Mouse (Mus musculus) thymus, adult 2 months (tissue): ENCODE data around the gene Hilpda.

Source experiments
- CTCF ChIP-seq: fragments of 200-500 bp; IDR thresholded peaks from 2 replicates; pipeline ENCODE4 v1.5.1; 2012; ENCODE audit warnings: mild to moderate bottlenecking, control low read depth, low read length, moderate library complexity, borderline replicate concordance; ENCODE audit not compliant: control insufficient read depth, poor library complexity, insufficient read depth; ENCODE audit errors: extremely low read depth
- POLR2A ChIP-seq: fragments of 200-500 bp; IDR thresholded peaks from 2 replicates; pipeline ENCODE4 v1.6.1; 2012; ENCODE audit warnings: mild to moderate bottlenecking, low read length, control low read depth, moderate library complexity; ENCODE audit not compliant: control insufficient read depth, poor library complexity, insufficient read depth; ENCODE audit errors: extremely low read depth

DNA sequence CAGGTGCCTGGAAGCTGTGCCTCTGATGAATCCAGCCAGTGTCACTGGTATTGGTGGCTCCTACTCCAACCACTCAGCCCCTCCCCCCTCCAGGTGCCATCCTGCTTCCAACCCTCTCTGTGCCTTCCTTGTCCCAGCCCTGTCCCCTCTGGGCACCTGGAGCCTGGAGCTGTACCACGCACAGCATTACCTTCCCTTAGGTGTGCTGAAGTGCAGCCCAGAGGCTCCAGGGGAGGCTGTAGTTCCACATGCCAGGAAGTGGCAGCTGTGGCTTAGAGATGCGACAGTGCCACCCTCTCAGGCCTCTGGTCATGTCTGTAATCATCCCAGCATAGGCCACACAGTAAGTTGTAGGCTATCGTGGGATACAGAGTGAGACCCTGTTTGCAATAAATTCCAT, 40.5 kb upstream of the Hilpda start:
- TF ChIP-seq CTCF (no peak), POLR2A (no peak)
